Mouse (Mus musculus) lung, adult 18-20 months (tissue): ENCODE results near the gene Prkch.
A peak's percentile ranks its signal among the peaks of the same experiment; 100 is the strongest.

Experiments used
- DNase-seq, 2 experiments: peaks; one replicate each; pipeline ENCODE4 v3.0.0; 2022; ENCODE audit warnings: mixed read lengths in 2 of 2

Prkch gene

GRCm38 (mm10) chr12:73686456-73686855, 101.9 kb downstream of the Prkch start:
- no peak for DNase-seq

GRCm38 (mm10) chr12:73687077-73688035, 102.8 kb downstream of the Prkch start:
- peak; percentile 90 to 93 for DNase-seq

GRCm38 (mm10) chr12:73692321-73692720, 107.7 kb downstream of the Prkch start:
- no peak for DNase-seq

GRCm38 (mm10) chr12:73693347-73693746, 108.8 kb downstream of the Prkch start:
- peak; percentile 64 to 76 for DNase-seq

GRCm38 (mm10) chr12:73694690-73695089, 110.1 kb downstream of the Prkch start:
- DNase-seq = no peak

GRCm38 (mm10) chr12:73695110-73695509, 110.5 kb downstream of the Prkch start:
- DNase-seq = no peak

GRCm38 (mm10) chr12:73696084-73696483, 111.5 kb downstream of the Prkch start:
- no peak for DNase-seq

GRCm38 (mm10) chr12:73696946-73697345, 112.3 kb downstream of the Prkch start:
- DNase-seq = no peak

- no peak for DNase-seq
Observed at GRCm38 (mm10) chr12:73698436-73698835, 113.8 kb downstream of the Prkch start.

- DNase-seq = no peak
Observed at GRCm38 (mm10) chr12:73698841-73699240, 114.2 kb downstream of the Prkch start.

- DNase-seq = no peak
Observed at GRCm38 (mm10) chr12:73699471-73700186, 115.0 kb downstream of the Prkch start.

- peak; percentile 15 to 22 for DNase-seq
Observed at GRCm38 (mm10) chr12:73700544-73701069, 116.0 kb downstream of the Prkch start.

- DNase-seq = no peak
Observed at GRCm38 (mm10) chr12:73701999-73702398, 117.4 kb downstream of the Prkch start.

- no peak for DNase-seq
Observed at GRCm38 (mm10) chr12:73704382-73704781, 119.8 kb downstream of the Prkch start.

GRCm38 (mm10) chr12:73705097-73705690, 120.6 kb downstream of the Prkch start:
- DNase-seq = peak in 1 of 2 experiments; percentile 30

- no peak for DNase-seq
Observed at GRCm38 (mm10) chr12:73708498-73708897, 123.9 kb downstream of the Prkch start.

- DNase-seq = peak; percentile 49 to 61
Observed at GRCm38 (mm10) chr12:73708920-73709319, 124.3 kb downstream of the Prkch start.

GRCm38 (mm10) chr12:73710846-73711245, 126.2 kb downstream of the Prkch start:
- DNase-seq = no peak

- no peak for DNase-seq
Observed at GRCm38 (mm10) chr12:73712122-73712521, 127.5 kb downstream of the Prkch start.

- DNase-seq = no peak
Observed at GRCm38 (mm10) chr12:73714589-73714988, 130.0 kb downstream of the Prkch start.

- DNase-seq = no peak
Observed at GRCm38 (mm10) chr12:73715331-73715730, 130.7 kb downstream of the Prkch start.

- peak; percentile 44 to 47 for DNase-seq
Observed at GRCm38 (mm10) chr12:73715954-73716731, 131.5 kb downstream of the Prkch start.
